Mouse (Mus musculus) spleen, adult 2 months (tissue): Measurements from ENCODE around the gene Surf4.

ENCODE experiments used
- CTCF ChIP-seq: fragments of 200-500 bp; IDR thresholded peaks from 2 replicates; pipeline ENCODE4 v1.5.1; 2011; ENCODE audit warnings: mild to moderate bottlenecking, inconsistent platforms; ENCODE audit not compliant: insufficient read depth, insufficient read length, insufficient replicate concordance; ENCODE audit errors: extremely low read depth
- POLR2A ChIP-seq: fragments of 200-500 bp; IDR thresholded peaks from 2 replicates; pipeline ENCODE4 v1.6.1; 2011; ENCODE audit warnings: low read depth, low read length, inconsistent platforms

GRCm38 (mm10) chr2:26907109-26907508, 26.6 kb downstream of the Surf4 start:
- TF ChIP-seq POLR2A (no peak), CTCF (peak; percentile 74; the same call in 1 of the 2 replicates)
